Mouse (Mus musculus): Measurements from ENCODE around the gene Endod1.

Endod1 gene

GRCm38 (mm10) chr9:14381353-14382055 lies at the start of gene Endod1:
Endod1 (minus strand) TSS chr9:14381507.
- DNase-seq = no peak

- no peak for DNase-seq
These were observed 27.8 kb upstream of the Endod1 start for GRCm38 (mm10) chr9:14409153-14409552.

- DNase-seq = no peak
These were observed 26.7 kb upstream of the Endod1 start for GRCm38 (mm10) chr9:14408044-14408443.

GRCm38 (mm10) chr9:14406056-14406455 lies 24.7 kb upstream of the Endod1 start:
- DNase-seq = no peak

- no peak for DNase-seq
These were observed 20.8 kb upstream of the Endod1 start for GRCm38 (mm10) chr9:14402099-14402498.

- DNase-seq = no peak
These were observed 19.1 kb upstream of the Endod1 start for GRCm38 (mm10) chr9:14400392-14400791.

- DNase-seq = no peak
These were observed 17.6 kb upstream of the Endod1 start for GRCm38 (mm10) chr9:14398946-14399345.

GRCm38 (mm10) chr9:14398084-14398483 lies 16.8 kb upstream of the Endod1 start:
- DNase-seq = no peak

GRCm38 (mm10) chr9:14397449-14397819 lies 16.1 kb upstream of the Endod1 start:
- DNase-seq = no peak

- no peak for DNase-seq
These were observed 15.6 kb upstream of the Endod1 start for GRCm38 (mm10) chr9:14396819-14397448.

GRCm38 (mm10) chr9:14396096-14396495 lies 14.8 kb upstream of the Endod1 start:
- DNase-seq = no peak

- no peak for DNase-seq
These were observed 13.8 kb upstream of the Endod1 start for GRCm38 (mm10) chr9:14394956-14395561.

- no peak for DNase-seq
These were observed 10.6 kb upstream of the Endod1 start for GRCm38 (mm10) chr9:14391841-14392318.

GRCm38 (mm10) chr9:14391286-14391685 lies 10.0 kb upstream of the Endod1 start:
- DNase-seq = no peak

- DNase-seq = no peak
These were observed 9.0 kb upstream of the Endod1 start for GRCm38 (mm10) chr9:14390278-14390677.

- DNase-seq = no peak
These were observed 7.8 kb upstream of the Endod1 start for GRCm38 (mm10) chr9:14389050-14389621.

- no peak for DNase-seq
These were observed 6.7 kb upstream of the Endod1 start for GRCm38 (mm10) chr9:14388001-14388400.

- no peak for DNase-seq
These were observed 5.5 kb upstream of the Endod1 start for GRCm38 (mm10) chr9:14386831-14387230.

- no peak for DNase-seq
These were observed 4.4 kb upstream of the Endod1 start for GRCm38 (mm10) chr9:14385665-14386064.

- DNase-seq = no peak
These were observed 2.0 kb upstream of the Endod1 start for GRCm38 (mm10) chr9:14383186-14383920.

- no peak for DNase-seq
These were observed 1.0 kb upstream of the Endod1 start for GRCm38 (mm10) chr9:14382256-14382791.
